Mouse (Mus musculus): ENCODE results near the gene Micu1. TPM values are rescaled to one million over a fixed set of nuclear protein-coding genes. Genes with fewer than 3 reads are reported as not detected.

The Micu1 gene
- polyA plus RNA-seq, 1 experiment from 2014 or later = 78.0 TPM

DNA sequence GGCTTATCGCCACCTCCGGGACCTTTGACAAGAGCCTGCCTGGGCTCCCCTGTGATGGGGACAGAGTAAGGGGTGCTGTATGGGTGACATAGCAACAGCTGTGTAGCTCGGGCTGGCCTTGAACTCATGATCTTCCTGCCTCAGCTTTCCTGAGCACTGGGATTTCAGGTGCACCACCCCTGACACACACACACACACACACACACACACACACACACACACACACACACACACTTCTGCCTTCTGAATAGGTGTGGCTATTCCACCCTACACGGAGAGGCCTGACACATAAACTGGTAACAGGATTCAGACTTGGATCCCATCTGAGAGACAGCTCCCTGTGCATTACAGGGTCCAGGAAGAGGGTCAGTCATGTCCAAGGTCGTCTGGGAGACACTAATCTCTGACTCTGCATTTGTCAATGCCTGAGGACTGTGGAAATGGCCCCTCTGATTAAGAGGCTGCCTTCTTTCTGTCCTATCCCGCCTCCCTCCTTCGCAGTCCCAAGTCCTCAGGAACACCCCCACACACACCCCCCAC, 206.6 kb downstream of the Micu1 start:
- no peak for ATAC-seq (ENCODE audit: low FRiP score)
- H3K4me1 ChIP-seq (replicated peaks) = peaks cover 45% of the 10 kb centered on the region
- H3K4me2 ChIP-seq = no peak overlapping the region
- H3K36me3 ChIP-seq = no peaks in the 10 kb centered on the region
- no peaks in the 10 kb centered on the region for H3K9me3 ChIP-seq
- H3K27ac ChIP-seq = 0 out of 2 replicates have a peak overlapping the region, but pooled peaks have one; percentile 52
- WGBS = 47% methylated on average over 7 of the region's 7 CpGs
- H3K27me3 ChIP-seq = no peaks in the 10 kb centered on the region
- H3K9ac ChIP-seq = no peak overlapping the region
- no peak overlapping the region for H3K4me3 ChIP-seq

DNA sequence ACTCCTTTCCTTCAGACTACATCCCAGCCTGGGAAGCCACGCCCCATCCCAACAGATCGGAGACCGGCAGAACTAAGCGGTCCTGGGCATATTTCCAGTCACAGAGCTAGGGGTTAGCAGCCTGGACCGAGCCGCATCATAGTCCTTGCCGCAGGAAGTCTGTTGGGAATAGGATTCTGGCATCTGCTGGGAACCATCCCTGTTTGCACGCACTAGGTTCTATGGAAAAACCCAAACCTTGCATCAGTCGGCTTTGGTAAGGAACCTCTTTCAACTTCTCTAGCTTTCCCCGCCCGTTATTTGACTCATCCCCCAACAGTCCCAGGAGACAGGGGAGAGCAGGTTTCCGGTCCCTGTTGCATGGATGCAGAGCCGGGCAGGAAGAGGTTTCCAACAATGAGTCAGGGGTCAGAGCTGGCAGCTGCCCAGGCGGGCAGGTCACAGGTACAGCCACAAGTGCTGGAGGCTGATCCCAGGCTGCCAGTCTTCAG, 207.1 kb downstream of the Micu1 start:
- H3K27me3 ChIP-seq = no peaks in the 10 kb centered on the region
- H3K9ac ChIP-seq = peak overlapping the region; percentile 24; the same call in 1 of the 2 replicates

DNA sequence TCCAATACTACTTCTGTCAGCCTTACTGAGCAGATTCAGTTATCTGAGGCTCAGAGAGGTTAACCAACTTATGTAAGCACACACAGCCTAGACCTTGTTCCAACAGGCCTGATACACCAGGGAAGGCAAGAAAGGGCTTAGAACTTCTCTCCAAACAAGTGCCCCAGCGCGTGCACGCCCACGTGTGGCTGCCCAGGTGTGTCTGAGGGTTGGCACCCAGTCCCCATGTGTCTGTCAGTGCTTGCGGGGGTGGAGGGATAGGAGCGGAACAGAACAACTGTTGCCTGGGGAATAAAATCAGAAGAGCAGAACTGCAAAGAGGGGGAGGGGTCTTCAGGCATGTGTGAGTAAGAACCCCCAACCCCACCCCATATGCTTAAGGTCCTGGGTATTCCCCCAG, 208.8 kb downstream of the Micu1 start:
- Histone ChIP-seq H3K4me2 (peak overlapping the region; percentile 31), H3K36me3 (no peaks in the 10 kb centered on the region), H3K27ac (0 out of 2 replicates have a peak overlapping the region, but pooled peaks have one; percentile 1), H3K9me3 (no peaks in the 10 kb centered on the region), H3K4me1 (replicated peaks) (peaks cover 49% of the 10 kb centered on the region), H3K4me3 (no peak overlapping the region), H3K27me3 (no peaks in the 10 kb centered on the region), H3K9ac (peak overlapping the region; percentile 58; the same call in 1 of the 2 replicates)
- ATAC-seq (ENCODE audit: low FRiP score) = no peak
- 14% methylated on average over 6 of the region's 6 CpGs for WGBS

More for the DNA sequence above, 207.1 kb downstream of the Micu1 start:
- 7% methylated on average over 14 of the region's 14 CpGs for WGBS
- peaks cover 45% of the 10 kb centered on the region for H3K4me1 ChIP-seq (replicated peaks)
- no peak overlapping the region for H3K4me3 ChIP-seq
- H3K4me2 ChIP-seq = peak overlapping the region; percentile 9; the same call in 1 of the 2 replicates
- H3K36me3 ChIP-seq = no peaks in the 10 kb centered on the region
- no peaks in the 10 kb centered on the region for H3K9me3 ChIP-seq
- ATAC-seq (ENCODE audit: low FRiP score) = no peak
- 0 out of 2 replicates have a peak overlapping the region, but pooled peaks have one; percentile 52 for H3K27ac ChIP-seq

DNA sequence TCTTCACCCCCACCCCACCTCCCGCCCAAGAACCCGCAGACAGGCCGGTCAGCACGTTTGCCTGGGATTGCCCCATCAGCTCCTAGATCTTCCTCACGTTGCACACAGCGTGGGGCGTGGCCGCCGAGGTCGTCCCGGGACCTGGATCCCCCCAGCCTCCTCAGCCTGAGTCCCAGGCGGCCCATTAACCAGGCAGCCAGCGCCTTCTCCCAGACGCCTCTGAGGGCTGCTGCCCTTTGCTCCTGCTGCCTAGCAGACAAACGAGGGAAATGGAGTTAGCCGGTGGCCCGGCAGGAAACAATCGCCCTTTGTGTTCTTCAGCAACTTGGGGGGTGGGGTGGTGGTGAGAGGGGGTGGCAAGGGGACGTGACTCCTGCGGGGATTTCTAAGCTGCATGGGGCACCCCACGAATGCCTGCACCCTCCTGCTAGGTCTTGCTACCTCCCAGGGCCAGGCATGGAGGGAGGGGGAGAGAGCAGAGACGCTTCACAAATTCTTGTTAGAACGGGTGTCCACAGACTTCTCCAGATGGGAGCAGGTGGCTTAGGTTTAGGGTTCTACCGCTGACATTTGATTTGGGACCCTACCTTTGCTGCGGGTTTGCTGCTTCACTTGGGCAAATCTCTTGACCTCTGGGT, 209.4 kb downstream of the Micu1 start:
- peak overlapping the region; percentile 58 for H3K9ac ChIP-seq
- no peaks in the 10 kb centered on the region for H3K27me3 ChIP-seq
- H3K36me3 ChIP-seq = no peaks in the 10 kb centered on the region
- H3K4me2 ChIP-seq = peak overlapping the region; percentile 31
- H3K4me1 ChIP-seq (replicated peaks) = peaks cover 55% of the 10 kb centered on the region
- ATAC-seq (ENCODE audit: low FRiP score) = no peak
- no peaks in the 10 kb centered on the region for H3K9me3 ChIP-seq
- H3K27ac ChIP-seq = peak overlapping the region; percentile 1; the same call in 1 of the 2 replicates
- 0 out of 2 replicates have a peak overlapping the region, but pooled peaks have one; percentile 1 for H3K4me3 ChIP-seq
- 4% methylated on average over 25 of the region's 25 CpGs for WGBS

Other genes starting within 250 kb of the Micu1 start
- 0.64 TPM in 1 of 2 replicates, not detected in the other for gene Gm10322, start 86.4 kb upstream of the Micu1 start, polyA plus RNA-seq (2015; fragmentation: Nextera tagmentation; extraction: Ambion mirVana)
- gene Mcu, start 85.8 kb upstream of the Micu1 start, polyA plus RNA-seq (2015; fragmentation: Nextera tagmentation; extraction: Ambion mirVana) = 24.9 and 27.0 TPM in 2 replicates
- gene Dnajb12, start 177.1 kb downstream of the Micu1 start, polyA plus RNA-seq (2015; fragmentation: Nextera tagmentation; extraction: Ambion mirVana) = 18.4 and 19.2 TPM in 2 replicates
- gene Ddit4, start 249.4 kb downstream of the Micu1 start, polyA plus RNA-seq (2015; fragmentation: Nextera tagmentation; extraction: Ambion mirVana) = 64.8 and 69.6 TPM in 2 replicates

All from hindbrain, embryonic 13.5 days (tissue).